Mouse (Mus musculus) heart, adult 11 months (tissue): ENCODE measurements at regions not wholly inside any gene's neighbourhood (a gene's known extent, or its start where the extent isn't known, plus 50 kb on each side); places are given as distances from the start of the nearest gene placed in this dataset.

Experiments
- DNase-seq: peaks from one replicate; pipeline ENCODE4 v3.0.0; 2022

DNA sequence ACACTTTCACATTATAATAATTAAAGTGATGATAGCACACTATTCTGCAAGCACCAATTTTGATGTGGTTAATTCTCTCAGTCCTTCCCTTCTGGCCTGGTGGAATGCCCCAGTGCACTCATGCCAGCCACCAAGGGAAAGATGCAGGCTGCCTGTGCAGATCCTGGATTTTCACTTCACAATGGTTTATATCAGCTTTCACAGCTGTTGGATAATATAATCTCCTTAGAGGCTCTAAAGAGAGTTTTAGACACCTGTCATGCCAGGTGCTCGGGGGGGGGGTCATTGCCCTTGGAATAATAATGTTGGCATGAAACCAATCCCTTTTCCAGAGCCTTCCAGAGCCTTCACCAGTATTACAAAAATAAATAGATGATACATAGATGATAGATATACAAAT, 377.1 kb downstream of the Zbbx start:
- DNase-seq: no peak

DNA sequence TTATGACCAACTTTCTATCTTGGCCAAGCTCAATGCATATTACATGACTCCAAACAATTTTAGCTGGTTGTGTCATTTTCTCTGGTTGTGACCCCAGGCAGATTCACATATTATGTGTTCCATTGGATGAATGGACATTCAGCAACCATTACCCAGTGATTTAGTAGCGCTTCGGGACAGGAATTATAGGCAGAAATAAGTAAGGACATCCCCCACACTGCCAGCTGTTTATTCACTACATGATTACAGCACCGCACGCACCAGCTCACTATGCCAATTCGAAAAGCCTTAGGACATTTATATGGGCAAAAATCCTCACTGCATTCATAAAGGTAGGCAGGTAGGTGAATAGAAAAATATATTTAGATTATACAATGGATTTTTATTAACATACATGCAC, 386.5 kb downstream of the Zbbx start:
- no peak for DNase-seq

DNA sequence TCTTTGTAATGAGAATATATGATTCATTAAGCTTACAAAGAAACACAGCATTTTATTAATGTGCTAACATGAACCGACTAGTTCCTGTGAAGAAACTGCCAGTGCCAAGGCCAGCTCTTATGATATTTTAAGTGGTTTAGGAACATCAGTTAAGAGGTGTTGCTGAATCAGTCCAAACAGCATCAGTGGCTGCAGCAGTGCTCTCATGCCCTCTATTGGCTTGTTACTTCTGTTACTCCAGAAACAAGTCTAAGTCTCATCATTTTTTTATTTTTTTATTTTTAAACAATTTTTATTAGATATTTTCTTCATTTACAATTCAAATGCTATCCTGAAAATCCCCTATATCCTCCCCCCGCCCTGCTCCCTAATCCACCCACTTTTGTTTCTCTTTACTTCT, 422.7 kb downstream of the Zbbx start:
- DNase-seq: peak; percentile 51

DNA sequence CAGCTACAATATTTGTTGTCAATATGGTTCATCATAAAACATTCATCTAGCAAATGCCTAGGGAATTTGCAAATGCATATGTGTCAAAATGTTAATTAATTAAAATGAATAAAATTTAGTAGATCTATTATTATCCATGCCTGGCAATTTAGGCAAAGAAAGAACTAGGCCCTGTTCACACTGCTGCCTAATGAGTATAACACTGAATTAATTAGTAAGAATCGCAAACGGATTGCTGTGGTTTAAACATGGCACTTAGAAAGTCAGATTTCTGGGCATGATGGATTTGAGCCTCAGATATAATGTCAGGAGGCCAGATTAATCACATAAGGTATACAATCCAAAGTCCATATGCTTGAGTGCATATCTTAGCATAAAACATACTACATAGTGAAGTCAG, 425.1 kb downstream of the Zbbx start:
- DNase-seq: no peak
